Mouse (Mus musculus) left cerebral cortex, postnatal 4 days (tissue): ENCODE data around the gene Fbn1. TPM values are rescaled to one million over a fixed set of nuclear protein-coding genes. Genes with fewer than 3 reads are reported as not detected.

Experiments used
- DNase-seq: peaks from one replicate; pipeline ENCODE4 v3.0.0-alpha.2; 2022
- intact Hi-C: fragments of 180-260 bp; cut with DNase I; formaldehyde crosslinking; loops from one replicate; pipeline ENCODE4 v1.15.1; 2025
- total RNA-seq, 2 experiments: library from RNA; stranded (reverse); gene quantifications; 2 replicates each; pipeline ENCODE4 v1.2.3; 2021

Fbn1 gene
- total RNA-seq, 2 experiments from 2014 or later, result 17.4 to 18.3 TPM

DNA sequence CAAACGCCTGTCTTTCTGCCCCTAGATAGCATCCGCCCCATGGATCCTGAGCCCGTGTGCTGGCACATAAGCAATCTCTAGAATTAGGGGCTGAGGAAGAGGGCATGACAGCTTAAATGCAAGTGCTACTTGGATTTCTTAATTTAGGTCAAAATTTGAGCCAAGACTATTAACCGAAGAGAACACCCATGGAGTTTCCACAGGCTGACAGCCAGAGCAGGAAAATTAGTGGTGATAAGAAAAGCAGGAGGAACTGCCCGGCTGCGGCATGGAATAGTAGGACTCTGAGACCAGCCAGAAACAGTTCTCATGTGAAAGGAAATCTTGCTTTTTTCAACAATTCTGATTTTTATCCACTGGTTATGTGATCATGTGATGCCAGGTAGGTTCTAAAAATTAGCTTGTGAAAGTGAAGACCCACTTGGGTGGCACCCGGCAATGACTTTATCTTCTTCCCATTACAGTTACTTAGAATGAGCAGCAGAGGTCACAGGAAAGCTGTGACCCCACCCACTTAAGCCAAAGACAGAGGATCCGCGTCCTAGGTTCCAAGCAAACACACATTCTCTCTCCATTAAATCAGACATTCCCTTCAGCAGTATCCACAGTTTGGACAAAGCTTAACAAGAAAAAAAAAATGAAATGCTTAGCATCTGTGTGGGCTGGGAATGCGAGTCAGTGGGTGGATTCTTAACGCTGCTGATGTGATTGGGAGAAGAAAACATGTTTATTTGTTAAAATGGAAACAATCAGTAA, 152.4 kb downstream of the Fbn1 start:
- intact Hi-C loops, result no loop called here
- DNase-seq, result peak; percentile 7

DNA sequence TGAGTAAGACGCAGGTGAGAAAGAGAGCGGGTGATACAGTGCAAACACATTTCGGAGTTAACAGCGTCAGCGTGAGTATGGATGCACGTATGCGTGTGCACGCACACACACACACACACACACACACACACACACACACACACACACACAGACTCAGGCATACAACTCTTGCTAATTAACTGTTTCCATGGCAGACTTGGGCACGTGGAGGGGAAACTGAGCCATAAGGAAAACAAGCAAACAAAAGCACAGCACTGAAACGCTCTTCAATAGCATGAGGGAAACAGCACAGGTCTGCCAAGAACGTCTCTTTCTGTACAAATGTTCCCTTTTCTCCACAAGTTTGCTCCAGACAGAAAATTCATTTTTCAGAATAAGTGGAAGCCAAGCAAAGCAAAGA, 153.2 kb downstream of the Fbn1 start:
- intact Hi-C loops, result no loop called here
- no peak for DNase-seq

DNA sequence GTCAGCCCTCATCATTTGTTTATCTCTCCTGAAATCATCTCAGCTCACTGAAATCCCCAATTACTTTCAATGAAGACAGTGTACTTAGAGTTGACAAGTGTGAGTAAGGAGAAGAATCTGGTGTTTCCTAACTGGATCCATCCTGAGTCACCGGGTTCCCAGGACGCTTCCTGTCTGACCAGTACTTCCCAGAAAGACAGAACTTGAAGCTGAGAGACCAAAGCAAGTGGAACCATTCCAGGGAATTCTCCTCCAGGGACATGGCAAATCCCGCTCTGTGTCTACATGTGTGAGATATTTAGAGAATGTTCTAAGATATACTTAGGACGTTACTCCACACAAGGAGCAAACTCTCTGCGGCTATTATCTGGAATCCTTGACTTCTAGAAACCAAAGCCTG, 158.6 kb downstream of the Fbn1 start:
- no peak for DNase-seq
- intact Hi-C loops, result no loop called here

DNA sequence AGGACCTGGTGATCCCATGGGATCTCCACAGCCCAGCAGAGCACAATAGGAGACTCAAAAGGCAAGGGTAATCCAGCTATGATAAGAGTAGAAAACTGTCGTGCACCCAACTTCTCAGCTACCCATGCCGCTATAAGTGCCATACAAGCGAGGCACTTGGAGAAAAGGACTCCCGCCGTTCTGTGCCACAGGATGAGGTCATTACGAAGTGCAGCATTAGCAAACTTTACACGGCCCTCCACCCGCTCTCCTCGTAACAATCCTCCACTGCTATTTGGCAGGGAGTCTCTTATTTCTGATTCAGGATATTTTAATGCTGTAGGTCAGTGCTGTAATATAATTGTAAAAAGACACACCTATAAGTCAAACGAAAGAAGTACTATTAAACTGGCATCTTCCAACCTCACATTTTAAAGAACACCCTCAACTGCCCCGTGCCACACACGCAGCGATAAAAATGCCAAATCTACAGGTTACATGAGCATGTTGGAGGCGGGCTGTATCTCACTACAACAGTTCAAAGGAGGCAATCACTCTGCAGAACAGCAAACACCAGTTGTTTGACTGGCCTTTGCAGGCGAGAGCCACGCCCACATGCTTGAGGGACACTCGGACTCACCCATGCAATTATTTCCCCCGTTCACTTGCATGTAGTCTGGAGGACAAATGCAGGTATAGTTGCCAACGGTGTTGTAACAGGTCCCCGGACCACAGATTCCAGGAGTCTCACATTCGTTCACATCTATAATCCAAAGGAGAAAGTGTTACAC, 165.4 kb downstream of the Fbn1 start:
- no peak for DNase-seq
- intact Hi-C loops, result no loop called here

DNA sequence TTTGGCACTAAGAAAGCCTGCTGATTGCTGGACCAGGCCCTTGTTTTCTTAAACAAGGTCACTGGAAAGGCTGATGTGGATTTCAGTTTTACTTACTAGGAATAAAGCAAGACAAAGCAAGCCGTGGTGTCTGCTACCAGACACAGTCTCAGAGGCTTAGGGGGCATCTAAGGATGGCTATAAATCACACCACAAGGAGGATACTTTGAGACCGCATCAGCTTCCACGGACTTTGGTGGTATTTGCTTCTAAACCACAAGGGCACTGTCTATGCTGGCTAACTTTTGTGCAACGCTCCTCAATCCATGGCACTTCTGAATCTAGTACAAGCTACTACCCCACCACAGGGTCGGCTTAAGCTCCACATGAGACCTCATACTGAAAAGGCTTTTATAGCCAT, 167.4 kb downstream of the Fbn1 start:
- intact Hi-C loops, result no loop called here
- no peak for DNase-seq

DNA sequence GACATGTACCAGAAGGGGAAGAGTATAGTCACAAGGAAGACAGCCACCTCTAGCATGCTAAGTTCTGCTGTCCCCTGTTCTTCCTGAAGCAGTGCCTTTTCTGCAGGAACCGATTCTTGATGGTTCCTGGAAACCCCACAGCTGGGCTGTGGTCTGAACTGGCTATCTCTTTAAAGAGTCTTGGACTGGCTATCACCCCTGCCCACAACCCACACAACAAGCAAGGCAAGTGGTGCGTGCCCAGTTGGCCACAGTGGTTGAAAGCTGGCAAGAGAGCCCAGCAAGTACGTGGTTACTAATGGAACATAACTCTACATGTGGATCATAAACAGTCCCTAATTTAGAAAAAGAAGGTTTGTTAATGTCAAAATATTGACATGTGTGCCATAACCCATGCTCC, 170.6 kb downstream of the Fbn1 start:
- no peak for DNase-seq
- intact Hi-C loops, result loop anchor here (10.0 kb wide), 1 partner anchor 268 kb away; no protein-coding TSS in a partner anchor

DNA sequence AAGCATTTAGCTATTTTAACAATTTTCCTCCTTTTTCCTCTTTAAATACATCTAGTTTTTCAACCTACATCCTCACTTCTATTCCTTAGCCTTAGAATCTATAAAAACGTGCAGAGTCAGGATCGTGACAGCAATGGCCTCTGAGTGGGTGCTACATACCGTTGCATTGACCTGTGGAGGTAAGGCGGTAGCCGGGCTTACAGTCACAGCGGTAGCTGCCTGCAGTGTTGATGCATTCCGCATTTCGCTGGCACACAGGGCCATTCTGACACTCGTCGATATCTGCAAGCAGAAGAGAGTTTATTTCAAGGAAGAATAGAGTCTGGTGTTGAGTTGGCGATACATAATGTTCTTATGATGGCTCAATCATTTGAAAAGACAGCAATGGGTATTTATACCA, 172.6 kb downstream of the Fbn1 start:
- no peak for DNase-seq
- intact Hi-C loops, result loop anchor here (10.0 kb wide), 1 partner anchor 270 kb away; no protein-coding TSS in a partner anchor

DNA sequence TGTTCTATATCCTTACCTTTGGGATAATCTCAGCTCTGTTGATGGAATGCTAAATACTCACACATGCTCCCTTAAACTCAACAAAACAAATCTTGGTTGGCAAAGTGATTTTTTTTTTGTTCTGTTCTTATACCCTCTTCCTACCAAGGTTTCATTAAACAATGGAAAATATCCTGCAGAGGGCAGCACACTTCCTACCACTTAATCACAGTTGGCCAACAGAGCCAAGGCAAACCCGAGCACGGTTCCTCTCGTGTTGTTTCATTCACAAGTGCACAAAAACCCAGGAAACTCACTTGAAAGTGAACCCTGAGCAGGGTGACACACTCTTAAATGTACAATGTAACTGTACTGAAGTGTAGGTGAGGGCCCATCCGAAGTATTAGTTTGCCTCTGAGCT, 173.6 kb downstream of the Fbn1 start:
- intact Hi-C loops, result loop anchor here (10.0 kb wide), 1 partner anchor 271 kb away; no protein-coding TSS in a partner anchor
- DNase-seq, result no peak

DNA sequence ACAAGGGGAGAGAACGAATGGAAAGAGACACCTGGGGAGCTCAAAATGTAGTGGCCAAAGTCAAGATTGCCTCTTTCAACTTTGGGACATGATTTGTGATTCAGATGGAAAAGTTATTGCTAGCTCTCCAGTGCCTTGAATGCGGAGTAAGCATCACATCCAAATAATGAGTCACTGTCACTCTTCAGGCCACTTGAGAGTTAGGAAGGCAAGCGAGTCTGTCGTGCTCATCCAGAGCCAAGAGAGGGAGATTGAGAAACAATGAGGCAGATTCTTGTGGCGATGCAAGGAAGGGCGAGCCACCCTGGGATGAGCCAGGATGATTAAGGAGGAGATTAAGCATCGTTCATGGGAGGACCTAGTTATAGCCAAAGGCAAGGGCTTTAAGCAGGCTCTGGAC, 176.2 kb downstream of the Fbn1 start:
- intact Hi-C loops, result loop anchor here (10.0 kb wide), 1 partner anchor 273 kb away; no protein-coding TSS in a partner anchor
- DNase-seq, result no peak

DNA sequence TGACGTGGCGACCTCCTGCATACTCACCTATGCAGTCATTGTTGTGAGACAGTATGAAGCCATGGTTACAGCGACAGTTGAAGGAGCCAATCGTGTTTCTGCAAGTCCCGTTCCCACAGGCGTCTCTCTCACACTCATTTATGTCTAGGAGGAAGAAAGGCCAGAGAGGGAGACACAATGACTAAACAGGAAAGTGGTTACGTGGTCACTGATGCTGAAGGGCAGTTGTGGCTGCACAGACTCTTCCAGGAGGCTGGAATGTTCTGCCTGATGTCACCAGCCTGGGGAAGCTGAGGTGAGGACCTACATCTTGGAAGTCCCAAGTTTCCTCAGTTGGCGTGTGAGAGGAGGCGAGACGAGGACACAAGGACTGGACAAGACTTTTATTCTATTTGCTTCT, 177.3 kb downstream of the Fbn1 start:
- DNase-seq, result no peak
- intact Hi-C loops, result loop anchor here (10.0 kb wide), 1 partner anchor 274 kb away; no protein-coding TSS in a partner anchor

DNA sequence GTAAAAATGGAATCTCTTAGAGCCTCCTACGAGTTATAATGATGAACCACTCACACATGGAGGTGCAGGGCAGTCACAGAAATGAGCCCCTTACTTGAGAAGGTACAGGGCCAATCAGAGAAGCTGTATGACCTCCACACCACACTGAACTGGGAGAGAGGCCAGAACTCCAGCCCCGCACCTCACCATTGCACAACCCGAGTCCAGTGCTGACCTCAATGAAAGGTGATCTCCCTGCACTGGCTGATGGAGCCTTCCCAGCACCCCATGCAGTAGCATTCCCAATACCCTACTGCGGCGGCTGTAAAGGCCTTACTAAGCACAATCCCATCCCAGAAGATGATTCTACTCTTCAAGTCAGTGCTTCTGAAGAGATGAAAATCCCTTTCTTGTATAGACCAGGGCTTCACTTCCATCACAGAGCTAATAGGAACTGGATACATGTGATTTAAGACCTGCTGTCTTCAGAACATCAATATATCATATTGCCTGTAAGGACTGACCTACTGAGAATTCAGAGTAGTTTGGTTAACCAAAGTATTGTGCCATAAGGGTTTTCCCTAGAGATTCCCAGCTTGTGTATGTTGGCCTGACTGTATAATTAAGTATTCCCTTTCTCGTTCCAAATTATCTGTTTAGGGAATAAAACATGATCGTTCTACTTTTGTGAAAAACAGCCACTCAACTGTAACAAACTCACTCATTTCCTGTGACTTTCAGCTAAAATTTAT, 182.5 kb downstream of the Fbn1 start:
- intact Hi-C loops, result no loop called here
- no peak for DNase-seq

DNA sequence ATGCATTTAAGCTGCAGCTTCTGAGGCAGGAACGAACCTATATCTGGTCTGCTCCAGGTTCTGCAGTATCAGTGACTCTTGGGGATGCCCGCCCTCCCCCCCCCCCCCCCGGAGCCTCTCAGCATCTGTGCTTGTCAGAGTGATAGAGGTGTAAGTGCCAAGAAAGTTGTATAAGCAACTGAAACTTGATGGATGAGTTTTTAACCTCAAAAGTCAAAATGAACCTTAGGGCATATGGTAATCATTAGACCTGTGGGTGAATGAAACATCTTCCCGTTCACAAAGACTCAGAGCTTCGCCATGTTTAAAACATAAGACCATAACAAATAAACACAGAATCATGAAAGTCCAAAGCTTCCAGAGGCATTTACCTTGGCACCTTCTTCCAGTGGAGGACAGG, 183.3 kb downstream of the Fbn1 start:
- DNase-seq, result no peak
- intact Hi-C loops, result no loop called here

DNA sequence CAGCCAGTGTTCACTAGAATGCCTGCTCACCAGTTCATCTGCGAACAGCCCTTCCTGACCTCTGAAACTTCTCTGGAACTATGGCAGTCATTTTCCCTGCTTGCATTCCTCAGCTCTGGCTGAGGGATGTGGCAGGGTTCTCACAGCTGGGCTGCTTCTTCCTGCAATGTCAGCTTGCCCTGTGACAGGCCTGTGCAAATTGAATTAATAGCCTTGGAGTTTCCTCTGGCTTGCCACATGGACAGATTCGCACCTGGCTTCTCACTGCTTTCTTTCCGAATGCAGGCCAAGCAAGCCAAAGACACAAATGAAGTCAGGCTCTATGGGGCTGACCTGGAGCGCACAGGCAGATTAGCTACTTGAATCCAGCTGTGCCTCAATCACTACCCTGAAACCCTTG, 184.4 kb downstream of the Fbn1 start:
- intact Hi-C loops, result no loop called here

DNA sequence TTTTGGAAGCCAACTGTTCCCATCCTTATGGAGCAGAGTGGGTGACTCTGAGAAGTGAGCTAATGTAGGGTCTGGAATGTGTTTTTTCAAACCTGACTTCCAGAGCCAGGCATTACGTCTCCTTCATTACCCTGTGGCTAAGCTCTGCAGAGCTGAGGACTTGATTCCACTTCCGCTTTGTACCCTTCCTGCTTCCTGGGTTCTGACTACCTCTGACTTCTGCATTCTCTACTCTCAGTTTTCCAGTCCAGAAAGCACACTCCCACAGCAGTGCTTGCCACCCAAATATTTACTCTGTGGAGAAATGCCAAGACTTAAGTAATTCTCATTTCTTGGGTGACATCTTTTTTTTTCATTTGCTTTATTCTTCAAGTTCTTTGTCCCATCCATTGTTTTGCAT, 185.2 kb downstream of the Fbn1 start:
- intact Hi-C loops, result no loop called here
- DNase-seq, result no peak

More for the DNA sequence above, 184.4 kb downstream of the Fbn1 start:
- DNase-seq, result no peak

DNA sequence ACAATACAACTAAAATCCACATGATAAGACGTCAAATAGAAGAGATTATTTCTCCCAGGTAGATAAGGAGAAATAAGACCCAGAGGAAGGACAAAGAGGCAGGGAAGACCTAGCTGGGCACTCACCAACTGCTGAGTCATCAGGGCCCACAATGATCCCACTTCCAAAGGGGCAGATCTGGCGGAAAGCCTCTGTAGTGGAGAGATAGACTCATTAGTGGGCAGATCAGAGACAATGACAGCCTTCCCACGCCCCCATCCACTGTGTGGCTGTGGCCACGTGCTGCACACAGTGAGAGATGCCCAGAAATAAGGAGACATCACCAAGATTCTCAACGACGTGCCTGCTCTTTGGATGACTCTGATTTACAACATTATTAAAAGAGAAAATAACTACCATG, 186.7 kb downstream of the Fbn1 start:
- no peak for DNase-seq
- intact Hi-C loops, result no loop called here

DNA sequence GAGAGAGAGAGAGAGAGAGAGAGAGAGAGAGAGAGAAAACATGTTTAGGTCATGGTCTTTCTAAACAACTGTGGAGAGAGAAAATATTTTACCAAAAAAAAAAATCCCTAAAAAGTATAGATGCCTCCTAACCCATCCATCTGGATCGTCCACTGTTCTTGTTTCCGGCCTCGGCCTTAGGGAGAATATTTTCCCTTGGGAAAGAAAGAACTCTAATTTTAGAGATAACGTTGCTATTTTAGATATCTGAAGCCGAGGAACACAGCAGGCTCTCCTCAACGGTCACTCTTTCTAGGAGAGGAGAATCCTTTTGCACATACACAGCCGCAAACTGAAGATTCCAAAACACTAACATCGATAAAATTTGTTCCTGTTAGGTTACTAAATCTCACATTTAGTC, 188.1 kb downstream of the Fbn1 start:
- DNase-seq, result no peak
- intact Hi-C loops, result no loop called here

DNA sequence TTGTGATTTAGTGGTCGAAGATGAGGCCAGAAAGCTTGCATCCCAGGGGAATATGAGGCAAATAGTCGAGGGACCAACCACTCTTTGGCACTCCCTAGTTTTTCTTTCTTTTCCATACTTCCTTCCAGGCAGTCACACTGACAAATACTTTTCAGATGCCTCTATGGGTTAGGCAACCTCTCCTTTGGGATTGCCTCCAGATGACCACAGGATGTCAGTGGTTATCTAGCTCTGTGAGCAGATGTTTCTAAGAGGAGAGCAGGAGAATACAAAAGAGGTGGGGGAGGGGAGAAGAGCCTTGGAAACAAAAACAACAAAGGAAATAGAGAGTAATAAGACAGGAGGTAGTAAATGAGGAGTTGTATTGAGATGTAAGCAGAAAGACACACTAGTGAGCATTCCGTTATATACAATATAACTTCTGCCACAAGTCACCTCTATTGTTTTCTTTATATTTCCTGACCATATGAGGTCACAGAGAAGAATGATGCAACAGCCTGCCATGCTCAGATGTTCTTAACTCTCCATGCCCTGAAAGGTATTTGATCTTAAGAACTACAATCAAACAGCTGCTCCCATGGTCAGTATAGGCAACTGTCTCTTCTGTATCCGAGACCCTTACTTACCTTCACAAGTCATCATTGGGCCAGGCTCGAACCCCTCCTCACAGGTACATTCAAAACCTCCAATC, 189.3 kb downstream of the Fbn1 start:
- intact Hi-C loops, result no loop called here
- DNase-seq, result no peak

DNA sequence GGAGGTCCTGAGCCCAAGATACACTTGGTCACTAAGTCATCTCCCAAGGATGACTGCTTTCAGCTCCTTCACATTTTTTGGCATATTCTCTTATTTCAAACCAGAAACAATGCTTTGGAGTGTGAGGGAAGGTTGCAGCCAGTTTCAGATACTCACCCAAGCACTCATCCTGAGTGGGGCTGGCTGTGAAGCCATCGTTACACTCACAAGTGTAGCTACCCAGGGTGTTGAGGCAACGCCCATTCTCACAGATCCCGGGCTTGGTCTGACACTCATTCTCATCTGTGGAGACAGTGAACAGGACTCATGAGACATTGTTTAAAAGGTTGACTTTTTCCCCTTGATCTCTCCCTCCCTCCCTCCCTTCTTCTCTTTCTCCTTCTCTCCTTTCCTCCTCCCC, 192.6 kb downstream of the Fbn1 start:
- no peak for DNase-seq
- intact Hi-C loops, result no loop called here

DNA sequence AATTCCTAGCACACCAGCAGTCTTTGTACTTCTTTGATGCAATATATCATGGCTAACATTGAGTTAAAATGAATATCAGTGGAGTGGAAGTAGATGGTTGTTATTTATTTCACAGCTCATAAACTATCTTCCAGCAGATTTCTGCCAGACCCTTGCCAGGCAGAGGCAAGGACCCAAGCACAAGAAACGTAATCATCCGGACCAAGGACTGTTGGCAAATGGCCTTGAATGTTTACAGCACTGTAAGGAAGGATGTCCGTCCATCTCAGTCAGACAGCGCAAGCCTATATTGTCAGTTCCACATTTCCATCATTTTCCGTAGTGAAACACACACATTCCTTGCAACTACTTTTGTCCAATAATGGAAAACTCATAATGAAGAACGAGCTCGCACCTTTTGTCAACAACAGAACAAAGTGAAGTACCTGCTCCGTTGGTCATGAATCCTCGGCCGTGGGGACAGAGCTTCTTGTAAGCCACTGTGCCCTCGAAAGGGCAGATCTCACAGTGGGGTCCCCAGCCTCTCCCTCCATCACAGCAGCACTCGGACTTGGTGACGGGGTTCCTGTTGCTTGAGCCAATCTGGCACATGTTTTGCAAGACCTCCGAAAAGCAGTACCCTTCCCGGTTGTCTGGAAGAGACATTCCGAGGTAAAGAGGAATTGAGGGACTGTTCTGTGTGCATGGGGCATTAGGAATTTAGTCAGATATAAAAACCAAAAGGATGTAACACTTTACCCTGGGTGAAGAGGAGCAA, 193.4 kb downstream of the Fbn1 start:
- no peak for DNase-seq
- intact Hi-C loops, result no loop called here

DNA sequence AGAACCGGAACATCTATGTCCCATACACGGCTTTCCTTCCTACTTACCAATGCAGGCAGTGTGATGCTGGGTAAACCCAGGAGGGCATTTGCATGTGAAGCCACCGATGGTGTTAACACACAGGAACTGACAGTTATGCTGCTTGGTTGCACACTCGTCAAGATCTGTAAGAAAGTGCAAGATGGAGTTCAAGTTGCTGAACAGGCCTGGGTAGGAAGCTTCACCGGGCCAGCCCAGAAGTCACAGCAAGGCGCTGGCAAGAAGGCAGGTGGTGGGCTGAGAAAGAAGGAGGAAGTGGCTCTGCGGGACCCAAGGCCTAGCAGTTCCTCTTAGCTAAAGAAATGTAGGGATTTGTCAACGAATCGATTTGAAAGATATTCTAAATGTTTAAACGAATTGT, 198.1 kb downstream of the Fbn1 start:
- intact Hi-C loops, result no loop called here
- DNase-seq, result no peak
